Mouse (Mus musculus): ENCODE results near the gene Acin1.
"Not testable (repeated sequence)": the region's sequence is repeated elsewhere in the genome, so short reads cannot be mapped to it uniquely, and the experiment has no call there.

Gene Acin1

GRCm38 (mm10) chr14:54644294-54644693, 42.4 kb downstream of the Acin1 start:
- in situ Hi-C loops (cut with MboI, MseI) = no loop called here

- in situ Hi-C loops (cut with MboI, MseI) = no loop called here
Measured at GRCm38 (mm10) chr14:54643011-54643410, 43.7 kb downstream of the Acin1 start.

- in situ Hi-C loops (cut with MboI, MseI) = no loop called here
Measured at GRCm38 (mm10) chr14:54642224-54642944, 44.3 kb downstream of the Acin1 start.

- in situ Hi-C loops (cut with MboI, MseI) = no loop called here
Measured at GRCm38 (mm10) chr14:54641305-54641969, 45.3 kb downstream of the Acin1 start, which contains the start of gene Cdh24. Gene Cdh24, minus strand, starts transcription at chr14:54641364.

- in situ Hi-C loops (cut with MboI, MseI) = no loop called here
Measured at GRCm38 (mm10) chr14:54640946-54641304, 45.8 kb downstream of the Acin1 start, which contains the start of gene Gm17606. Gene Gm17606, plus strand, starts transcription at chr14:54640952.

- in situ Hi-C loops (cut with MboI, MseI) = no loop called here
Measured at GRCm38 (mm10) chr14:54640121-54640520, 46.6 kb downstream of the Acin1 start.

- in situ Hi-C loops (cut with MboI, MseI) = no loop called here
Measured at GRCm38 (mm10) chr14:54638210-54638609, 48.5 kb downstream of the Acin1 start.

GRCm38 (mm10) chr14:54636954-54637353, 49.8 kb downstream of the Acin1 start:
- in situ Hi-C loops (cut with MboI, MseI) = no loop called here

GRCm38 (mm10) chr14:54634182-54634581, 52.5 kb downstream of the Acin1 start:
- in situ Hi-C loops (cut with MboI, MseI) = no loop called here

- in situ Hi-C loops (cut with MboI, MseI) = no loop called here
Measured at GRCm38 (mm10) chr14:54632252-54632651, 54.5 kb downstream of the Acin1 start.

- in situ Hi-C loops (cut with MboI, MseI) = no loop called here
Measured at GRCm38 (mm10) chr14:54631240-54631599, 55.5 kb downstream of the Acin1 start.

- in situ Hi-C loops (cut with MboI, MseI) = no loop called here
Measured at GRCm38 (mm10) chr14:54630583-54631239, 56.0 kb downstream of the Acin1 start.

- in situ Hi-C loops (cut with MboI, MseI) = no loop called here
Measured at GRCm38 (mm10) chr14:54629797-54630196, 56.9 kb downstream of the Acin1 start.

GRCm38 (mm10) chr14:54628103-54628502, 58.6 kb downstream of the Acin1 start:
- in situ Hi-C loops (cut with MboI, MseI) = no loop called here

- in situ Hi-C loops (cut with MboI, MseI) = no loop called here
Measured at GRCm38 (mm10) chr14:54624976-54625375, 61.8 kb downstream of the Acin1 start.

- in situ Hi-C loops (cut with MboI, MseI) = no loop called here
Measured at GRCm38 (mm10) chr14:54623334-54623733, 63.4 kb downstream of the Acin1 start.

GRCm38 (mm10) chr14:54621133-54621532, 65.6 kb downstream of the Acin1 start, which contains the start of gene Psmb11:
Gene Psmb11, plus strand, starts transcription at chr14:54621433.
- in situ Hi-C loops (cut with MboI, MseI) = no loop called here

GRCm38 (mm10) chr14:54617897-54618365, 68.8 kb downstream of the Acin1 start, which contains the start of gene Psmb5:
Gene Psmb5, minus strand, starts transcription at chr14:54618022.
- in situ Hi-C loops (cut with MboI, MseI) = no loop called here

- in situ Hi-C loops (cut with MboI, MseI) = no loop called here
Measured at GRCm38 (mm10) chr14:54617152-54617896, 69.4 kb downstream of the Acin1 start.

- in situ Hi-C loops (cut with MboI, MseI) = no loop called here
Measured at GRCm38 (mm10) chr14:54616226-54616825, 70.4 kb downstream of the Acin1 start.

GRCm38 (mm10) chr14:54614130-54614529, 72.6 kb downstream of the Acin1 start:
- in situ Hi-C loops (cut with MboI, MseI) = not testable (repeated sequence)

Measured in regulatory T cell (primary cell).